Mouse (Mus musculus) MEL (cell line): Measurements from ENCODE around the gene Oprm1. TPM values are rescaled to one million over a fixed set of nuclear protein-coding genes. Genes with fewer than 3 reads are reported as not detected.

Source experiments
- DNase-seq: peaks from one replicate; pipeline ENCODE4 v3.0.0; 2011; ENCODE audit warnings: low read depth, low spot score
- H3K27ac ChIP-seq: 2 replicates; pipeline ENCODE4 v1.5.1; 2012; ENCODE audit warnings: low read depth, mild to moderate bottlenecking, control low read depth, low read length, moderate library complexity; ENCODE audit not compliant: control insufficient read depth
- H3K27me3 ChIP-seq, 2 experiments: fragments of 150-350 bp in 1 of 2; sonication (generic) in 1 of 2; 2 replicates each; pipeline ENCODE4 v1.6.1; 2012; ENCODE audit warnings: low read length in 2 of 2, mild to moderate bottlenecking in 2 of 2, improper control_type of control experiment in 1 of 2, moderate library complexity in 1 of 2; ENCODE audit not compliant: insufficient read depth in 2 of 2, control insufficient read depth in 1 of 2
- H3K36me3 ChIP-seq, 2 experiments: 2 replicates each; pipeline ENCODE4 v1.6.1; 2012 to 2014; ENCODE audit warnings: low read length in 2 of 2, improper control_type of control experiment in 1 of 2, inconsistent platforms in 1 of 2, mild to moderate bottlenecking in 1 of 2; ENCODE audit not compliant: insufficient read depth in 2 of 2, control insufficient read depth in 1 of 2
- H3K4me1 ChIP-seq, 2 experiments: fragments of 150-350 bp in 1 of 2; sonication (generic) in 1 of 2; 2 replicates each; pipeline ENCODE4 v1.6.1; 2012; ENCODE audit warnings: low read length in 2 of 2, improper control_type of control experiment in 1 of 2, mild to moderate bottlenecking in 1 of 2; ENCODE audit not compliant: insufficient read depth in 2 of 2, control insufficient read depth in 1 of 2
- H3K4me3 ChIP-seq, 2 experiments: fragments of 150-350 bp in 1 of 2; sonication (generic) in 1 of 2; 2 replicates each; pipeline ENCODE4 v1.5.1; 2012; ENCODE audit warnings: low read depth in 2 of 2, low read length in 2 of 2, mild to moderate bottlenecking in 2 of 2, moderate library complexity in 2 of 2, control low read depth in 1 of 2, improper control_type of control experiment in 1 of 2; ENCODE audit not compliant: control insufficient read depth in 1 of 2, insufficient read depth in 1 of 2
- H3K79me2 ChIP-seq: 2 replicates; pipeline ENCODE4 v1.6.1; 2012; ENCODE audit warnings: mild to moderate bottlenecking, low read length, moderate library complexity; ENCODE audit not compliant: control insufficient read depth, poor library complexity, insufficient read depth
- H3K9ac ChIP-seq: 2 replicates; pipeline ENCODE4 v1.6.1; 2012; ENCODE audit warnings: low read depth, mild to moderate bottlenecking, control low read depth, low read length, moderate library complexity; ENCODE audit not compliant: control insufficient read depth, poor library complexity, severe bottlenecking
- H3K9me3 ChIP-seq: fragments of 150-350 bp; sonication (generic); replicated peaks from 2 replicates; pipeline ENCODE4 v1.6.1; 2012; ENCODE audit warnings: mild to moderate bottlenecking, low read length, improper control_type of control experiment, moderate library complexity; ENCODE audit not compliant: insufficient read depth
- CHD1 ChIP-seq: IDR thresholded peaks from 2 replicates; pipeline ENCODE4 v1.6.1; 2012; ENCODE audit warnings: low read depth, mild to moderate bottlenecking, inconsistent platforms, low read length, improper control_type of control experiment
- CTCF ChIP-seq, 3 experiments: IDR thresholded peaks in 2 of 3; conservative IDR thresholded peaks in 1 of 3; 2 replicates each; pipeline ENCODE4 v1.5.1; 2011 to 2012; ENCODE audit warnings: low read length in 3 of 3, low read depth in 2 of 3, mild to moderate bottlenecking in 2 of 3, improper control_type of control experiment in 1 of 3, inconsistent platforms in 1 of 3, mixed read lengths in 1 of 3, moderate library complexity in 1 of 3; ENCODE audit not compliant: control insufficient read depth in 1 of 3, insufficient read depth in 1 of 3, poor library complexity in 1 of 3, severe bottlenecking in 1 of 3
- E2F4 ChIP-seq: IDR thresholded peaks from 2 replicates; pipeline ENCODE4 v1.6.1; 2011; ENCODE audit warnings: low read depth, low read length, improper control_type of control experiment, borderline replicate concordance
- ELF1 ChIP-seq: IDR thresholded peaks from 2 replicates; pipeline ENCODE4 v1.6.1; 2014; ENCODE audit warnings: low read depth, mild to moderate bottlenecking, inconsistent platforms, low read length, improper control_type of control experiment, moderate library complexity
- EP300 ChIP-seq, 2 experiments: IDR thresholded peaks; 2 replicates each; pipeline ENCODE4 v1.6.1; 2011; ENCODE audit warnings: improper control_type of control experiment in 2 of 2, low read length in 2 of 2, low read depth in 1 of 2, mild to moderate bottlenecking in 1 of 2
- GATA1 ChIP-seq: IDR thresholded peaks from 2 replicates; pipeline ENCODE4 v1.6.1; 2011; ENCODE audit warnings: low read depth, low read length, improper control_type of control experiment
- HCFC1 ChIP-seq: IDR thresholded peaks from 2 replicates; pipeline ENCODE4 v1.6.1; 2012; ENCODE audit warnings: low read depth, mild to moderate bottlenecking, inconsistent platforms, low read length, improper control_type of control experiment, moderate library complexity
- JUND ChIP-seq: IDR thresholded peaks from 2 replicates; pipeline ENCODE4 v1.6.1; 2011; ENCODE audit warnings: low read depth, mild to moderate bottlenecking, improper control_type of control experiment, low read length
- MAZ ChIP-seq: IDR thresholded peaks from 2 replicates; pipeline ENCODE4 v1.6.1; 2012; ENCODE audit warnings: low read depth, mild to moderate bottlenecking, inconsistent platforms, low read length, improper control_type of control experiment
- MYB ChIP-seq: IDR thresholded peaks from 2 replicates; pipeline ENCODE4 v1.6.1; 2011; ENCODE audit warnings: mild to moderate bottlenecking, low read depth, low read length, improper control_type of control experiment
- MYC ChIP-seq: IDR thresholded peaks from 2 replicates; pipeline ENCODE4 v1.6.1; 2011; ENCODE audit warnings: low read depth, mild to moderate bottlenecking, low read length, improper control_type of control experiment, moderate library complexity
- POLR2AphosphoS2 ChIP-seq: IDR thresholded peaks from 2 replicates; pipeline ENCODE4 v1.6.1; 2011; ENCODE audit warnings: low read length, improper control_type of control experiment
- POLR2AphosphoS5 ChIP-seq: IDR thresholded peaks from 2 replicates; pipeline ENCODE4 v1.6.1; 2012; ENCODE audit warnings: low read depth, borderline replicate concordance, mild to moderate bottlenecking, inconsistent platforms, low read length, moderate library complexity, mixed read lengths
- RAD21 ChIP-seq: IDR thresholded peaks from 2 replicates; pipeline ENCODE4 v1.6.1; 2011; ENCODE audit warnings: mild to moderate bottlenecking, low read depth, low read length, improper control_type of control experiment
- SIN3A ChIP-seq: IDR thresholded peaks from 2 replicates; pipeline ENCODE4 v1.6.1; 2012; ENCODE audit warnings: low read length, improper control_type of control experiment, inconsistent platforms
- SMC3 ChIP-seq: IDR thresholded peaks from 2 replicates; pipeline ENCODE4 v1.6.1; 2011; ENCODE audit warnings: low read depth, low read length, improper control_type of control experiment
- TAL1 ChIP-seq: IDR thresholded peaks from 2 replicates; pipeline ENCODE4 v1.6.1; 2012; ENCODE audit warnings: mild to moderate bottlenecking, inconsistent platforms, low read length, moderate library complexity, mixed read lengths
- TBP ChIP-seq: IDR thresholded peaks from 2 replicates; pipeline ENCODE4 v1.8.0; 2011; ENCODE audit warnings: low read depth, low read length, improper control_type of control experiment
- TCF12 ChIP-seq: IDR thresholded peaks from 2 replicates; pipeline ENCODE4 v1.6.1; 2014; ENCODE audit warnings: low read depth, mild to moderate bottlenecking, inconsistent platforms, low read length, improper control_type of control experiment, moderate library complexity
- USF2 ChIP-seq, 2 experiments: IDR thresholded peaks; 2 replicates each; pipeline ENCODE4 v1.6.1; 2011 to 2012; ENCODE audit warnings: improper control_type of control experiment in 2 of 2, low read length in 2 of 2, borderline replicate concordance in 1 of 2, inconsistent platforms in 1 of 2, low read depth in 1 of 2, mild to moderate bottlenecking in 1 of 2; ENCODE audit not compliant: insufficient read depth in 1 of 2
- ZKSCAN1 ChIP-seq: IDR thresholded peaks from 2 replicates; pipeline ENCODE4 v1.6.1; 2012; ENCODE audit warnings: low read depth, mild to moderate bottlenecking, inconsistent platforms, low read length, improper control_type of control experiment, moderate library complexity
- ZMIZ1 ChIP-seq: IDR thresholded peaks from 2 replicates; pipeline ENCODE4 v1.6.1; 2012; ENCODE audit warnings: low read depth, mild to moderate bottlenecking, inconsistent platforms, low read length, improper control_type of control experiment, moderate library complexity
- polyA plus RNA-seq, 2 experiments: library from polyadenylated mRNA; stranded (reverse) in 1 of 2; unstranded in 1 of 2; fragments of >175 nt in 1 of 2; fragments of >200 nt in 1 of 2; gene quantifications; 2 replicates each; pipeline versions ENCODE4 v1.2.1 to v1.2.4; 2012; ENCODE audit warnings: low replicate concordance in 2 of 2, low read depth in 1 of 2; ENCODE audit not compliant: insufficient read length in 2 of 2, insufficient read depth in 1 of 2, missing spikeins in 1 of 2
- total RNA-seq: library from RNA; depleted of rRNA; stranded (reverse); fragments of 300-350 nt; gene quantifications from 2 replicates; pipeline ENCODE4 v1.2.3, GENCODE M21; 2012

Gene Oprm1
- total and polyA plus RNA-seq, 3 experiments = not detected

DNA sequence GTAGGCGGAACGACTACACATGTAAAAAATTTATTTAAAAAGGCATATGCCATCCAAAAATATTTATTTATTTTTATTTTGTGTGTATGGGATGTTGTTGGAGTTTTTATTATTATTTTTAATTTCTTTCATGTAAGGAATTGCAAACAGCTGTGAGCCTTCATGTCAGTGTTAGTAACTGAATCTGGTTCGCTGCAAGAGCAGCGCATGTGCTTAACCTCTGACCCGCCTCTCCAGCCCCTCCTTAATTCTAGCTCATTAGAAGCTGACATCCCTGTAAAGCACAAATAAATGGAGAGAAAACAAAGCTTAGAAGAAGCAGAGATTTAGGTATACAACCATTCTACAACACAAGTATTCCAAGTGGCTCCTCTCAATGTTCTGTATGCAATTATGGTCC, 285.6 kb downstream of the Oprm1 start:
- Histone ChIP-seq H3K36me3 (no peaks in the 10 kb centered on the region), H3K4me1 (no peaks in the 10 kb centered on the region), H3K9me3 (no peaks in the 10 kb centered on the region), H3K27me3 (no peaks in the 10 kb centered on the region), H3K9ac (no peak overlapping the region), H3K4me3 (no peak overlapping the region), H3K79me2 (no peaks in the 10 kb centered on the region), H3K27ac (no peak overlapping the region)
- DNase-seq = no peak
- TF ChIP-seq TCF12 = no peak
- TF ChIP-seq TBP = no peak
- TF ChIP-seq SIN3A = no peak
- no peak for TF ChIP-seq TAL1
- no peak for TF ChIP-seq CHD1
- no peak for TF ChIP-seq EP300 (IDR thresholded peaks at IDR 0.05; ENCODE audit: low read depth in 1 of 2, low read length in 2 of 2)
- TF ChIP-seq MYC = no peak
- no peak for TF ChIP-seq ZMIZ1
- no peak for TF ChIP-seq E2F4
- TF ChIP-seq SMC3 = no peak
- no peak for TF ChIP-seq CTCF (IDR thresholded peaks at IDR 0.05 in 2 of 3, conservative IDR thresholded peaks at IDR 0.05 in 1 of 3; ENCODE audit: control insufficient read depth in 1 of 3, insufficient read depth in 1 of 3, low read depth in 2 of 3, low read length in 3 of 3, poor library complexity in 1 of 3, severe bottlenecking in 1 of 3)
- TF ChIP-seq POLR2AphosphoS2 = no peak
- TF ChIP-seq ZKSCAN1 = no peak
- no peak for TF ChIP-seq MYB
- TF ChIP-seq USF2 (IDR thresholded peaks at IDR 0.05; ENCODE audit: borderline replicate concordance in 1 of 2, insufficient read depth in 1 of 2, low read depth in 1 of 2, low read length in 2 of 2) = no peak
- TF ChIP-seq RAD21 = no peak

DNA sequence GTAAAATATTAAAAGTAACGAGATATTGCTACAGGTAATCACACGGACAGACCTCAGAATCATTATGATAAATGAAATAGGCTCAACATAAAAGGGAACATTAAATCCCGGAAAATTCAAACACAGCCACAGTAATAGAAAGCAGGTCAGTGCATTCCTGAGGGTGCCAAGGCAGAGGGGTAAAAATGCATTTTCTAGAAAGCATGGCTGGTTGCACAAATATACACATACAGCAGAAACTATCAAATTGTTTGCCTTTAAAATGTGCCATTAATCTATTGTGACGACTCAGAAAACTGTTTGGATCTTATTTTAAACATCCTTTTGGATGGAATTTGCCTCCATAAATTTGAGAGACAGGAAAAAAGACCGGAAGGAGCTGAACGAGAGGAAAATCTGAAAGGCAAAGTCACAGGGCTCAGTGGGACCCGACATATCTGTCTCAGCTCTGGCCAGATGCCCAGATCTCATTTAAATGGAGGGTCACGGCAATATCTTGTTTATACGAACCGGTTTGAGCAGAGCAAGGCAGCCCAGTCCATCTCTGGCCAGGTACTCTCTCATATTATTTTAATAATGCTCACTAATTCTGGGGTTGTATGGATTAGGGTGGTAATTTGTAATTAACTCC, 289.1 kb downstream of the Oprm1 start:
- Histone ChIP-seq H3K9me3 (no peaks in the 10 kb centered on the region), H3K9ac (no peak overlapping the region), H3K4me3 (no peak overlapping the region), H3K27me3 (no peaks in the 10 kb centered on the region), H3K4me1 (no peaks in the 10 kb centered on the region), H3K79me2 (no peaks in the 10 kb centered on the region)
- DNase-seq = no peak
- no peak for TF ChIP-seq JUND
- no peak for TF ChIP-seq HCFC1
- no peak for TF ChIP-seq GATA1
- TF ChIP-seq ELF1 = no peak
- TF ChIP-seq MAZ = no peak
- no peak for TF ChIP-seq POLR2AphosphoS5
- TF ChIP-seq, all 39 proteins: peak for 0
- H3K27ac ChIP-seq = no peak overlapping the region
- H3K36me3 ChIP-seq = no peaks in the 10 kb centered on the region
